Mouse (Mus musculus) frontal cortex, adult 2 months (tissue): ENCODE measurements around the gene Misp. TPM values are rescaled to one million over a fixed set of nuclear protein-coding genes. Genes with fewer than 3 reads are reported as not detected.
A peak's percentile ranks its signal among the peaks of the same experiment; 100 is the strongest.

Experiments used
- DNase-seq, 2 experiments: peaks; one replicate each; pipeline ENCODE4 v3.0.0; 2022; ENCODE audit warnings: low spot score in 1 of 2; ENCODE audit errors: extremely low spot score in 1 of 2
- polyA plus RNA-seq: library from polyadenylated mRNA; depleted of rRNA; stranded (reverse); fragments of >200 nt; gene quantifications from 2 replicates; pipeline ENCODE4 v1.2.3, GENCODE M21; 2012

The Misp gene
- polyA plus RNA-seq, 1 experiment, result 0.40 TPM

DNA sequence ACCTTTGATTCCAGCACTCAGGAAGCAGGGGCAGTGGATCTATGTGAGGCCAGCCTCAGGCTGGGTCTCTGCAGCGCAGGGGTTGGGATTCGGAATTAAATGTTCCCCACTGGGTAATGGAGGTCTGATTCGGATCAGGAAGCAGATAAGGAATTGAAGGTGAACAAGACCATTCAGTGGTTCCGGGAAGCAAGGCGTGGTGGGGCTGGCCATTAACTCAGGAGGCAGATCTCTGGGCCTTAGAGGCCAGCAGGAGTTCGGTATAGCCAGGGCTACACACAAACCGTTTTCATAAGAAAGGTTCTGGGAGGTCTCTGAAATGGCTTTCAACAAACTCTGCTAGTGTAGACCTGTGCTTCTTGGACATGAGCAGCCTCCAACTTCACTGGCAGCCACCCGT, 32.0 kb downstream of the Misp start:
- no peak for DNase-seq

- peak; percentile 63 to 85 for DNase-seq
Observed at GRCm38 (mm10) chr10:79853392-79853791, 32.6 kb downstream of the Misp start.

DNA sequence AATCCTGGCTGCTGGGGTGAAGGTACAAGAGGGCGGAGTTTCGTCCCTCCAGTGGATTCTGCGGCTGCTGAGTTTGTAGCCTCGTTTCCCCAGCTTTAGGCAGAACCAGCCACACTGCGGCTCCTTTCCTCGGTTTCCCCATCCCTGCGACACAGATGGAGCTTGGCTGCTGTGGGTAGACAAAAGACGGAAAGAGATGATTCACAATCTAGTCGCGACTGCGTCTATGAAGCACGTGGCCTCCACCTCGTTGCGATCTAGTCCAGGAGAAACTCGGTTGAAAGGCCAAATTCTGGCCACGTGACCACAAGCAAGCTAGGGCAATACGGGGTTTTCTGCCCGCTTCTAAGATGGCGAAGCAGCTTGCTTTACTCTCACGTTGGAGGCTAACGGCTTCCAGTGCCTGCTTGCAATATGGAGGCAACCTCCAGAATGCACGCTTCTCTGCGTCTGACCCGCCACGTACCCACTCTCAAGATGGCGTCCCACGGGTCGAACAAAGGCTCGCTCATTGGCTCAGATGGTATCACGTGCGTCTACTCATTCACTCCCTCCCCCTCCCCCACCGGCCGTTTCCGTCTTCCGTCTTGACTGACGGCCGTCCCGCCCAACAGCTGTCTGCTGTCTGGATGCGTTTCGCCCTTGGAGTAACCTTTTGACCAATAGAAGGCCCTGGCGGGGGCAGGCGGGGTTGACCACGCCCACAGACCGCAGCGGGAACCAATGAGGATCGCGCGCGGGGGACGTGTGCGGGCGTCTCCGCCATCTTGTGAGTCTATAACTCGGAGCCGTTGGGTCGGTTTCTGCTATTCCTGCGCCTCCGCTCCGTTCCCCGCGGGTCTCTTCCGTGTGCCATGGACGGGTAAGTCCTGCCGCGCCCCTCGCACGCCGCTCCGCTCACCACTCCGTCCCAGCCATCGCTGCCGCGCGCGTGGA, 33.3 kb downstream of the Misp start, which contains the start of gene Ptbp1:
Gene Ptbp1, plus strand, starts transcription at position 568 of the 936 bp plus-strand sequence.
- DNase-seq, result peak; percentile 99

DNA sequence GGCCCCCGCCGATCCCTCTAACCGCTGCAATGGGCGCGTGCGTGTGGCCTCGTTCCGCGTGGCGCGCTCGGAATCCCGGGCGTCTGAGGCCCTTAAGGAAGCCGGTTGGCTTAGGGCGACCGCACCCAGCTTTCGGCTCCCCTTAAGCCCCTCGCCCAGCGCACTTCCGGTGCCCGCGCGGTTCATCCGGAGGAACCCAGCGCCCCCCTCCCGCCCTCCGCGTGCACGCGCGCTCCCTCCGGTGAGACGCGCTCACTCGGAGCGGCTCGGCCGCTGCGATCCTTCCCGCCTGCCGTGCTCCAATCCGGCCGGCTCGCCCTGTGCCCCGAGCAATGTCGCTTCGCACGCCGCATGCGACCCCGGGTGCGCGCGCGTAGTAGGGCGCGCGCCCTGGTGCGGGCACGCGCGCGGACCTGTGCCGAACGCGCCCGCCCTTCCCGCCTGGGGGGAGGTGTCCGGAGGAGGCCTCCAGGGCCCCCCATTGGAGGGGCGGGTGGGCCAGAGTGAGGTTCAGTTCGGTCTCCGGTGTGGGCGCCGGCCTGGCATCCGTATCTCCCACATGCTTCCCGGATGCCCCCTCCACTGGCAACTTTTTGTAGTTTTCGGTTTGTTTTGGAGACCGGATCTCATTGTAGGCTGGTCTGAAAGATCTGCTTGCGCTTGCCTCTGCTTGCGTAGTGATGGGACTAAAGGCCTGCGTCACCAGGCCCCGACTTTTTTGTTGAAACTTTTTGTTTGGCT, 34.2 kb downstream of the Misp start:
- no peak for DNase-seq

DNA sequence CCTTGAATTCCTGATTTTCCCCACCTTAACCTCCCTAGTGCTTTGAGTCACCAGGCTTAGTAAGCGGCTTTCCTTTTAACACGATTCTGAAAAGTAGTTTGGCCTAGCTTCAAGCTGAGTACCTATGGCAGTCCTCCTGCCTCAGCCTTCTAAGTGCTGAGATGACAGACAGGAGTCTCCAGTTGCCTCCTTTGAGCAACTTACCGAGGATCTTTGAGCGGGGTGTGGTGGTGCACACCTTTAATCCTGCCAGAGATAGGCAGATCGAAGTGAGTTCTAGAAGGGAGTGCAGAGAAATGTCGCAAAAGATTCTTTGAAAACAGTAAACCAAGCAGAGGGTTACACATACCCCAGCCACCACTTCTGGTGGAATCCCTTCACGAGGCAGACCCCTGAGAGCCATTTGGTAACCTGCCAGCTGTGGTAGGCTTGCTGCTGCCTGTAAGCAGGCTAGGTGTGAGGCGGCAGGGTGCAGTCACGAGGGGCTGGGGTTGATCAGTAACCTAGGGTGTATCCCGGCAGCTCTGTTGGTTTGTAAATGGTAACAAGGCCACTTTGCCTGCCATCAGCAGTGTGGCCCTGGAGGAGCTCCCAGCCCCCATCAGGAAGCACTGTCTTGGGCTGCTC, 34.9 kb downstream of the Misp start:
- DNase-seq, result no peak

- no peak for DNase-seq
Observed at GRCm38 (mm10) chr10:79856280-79856679, 35.5 kb downstream of the Misp start.

DNA sequence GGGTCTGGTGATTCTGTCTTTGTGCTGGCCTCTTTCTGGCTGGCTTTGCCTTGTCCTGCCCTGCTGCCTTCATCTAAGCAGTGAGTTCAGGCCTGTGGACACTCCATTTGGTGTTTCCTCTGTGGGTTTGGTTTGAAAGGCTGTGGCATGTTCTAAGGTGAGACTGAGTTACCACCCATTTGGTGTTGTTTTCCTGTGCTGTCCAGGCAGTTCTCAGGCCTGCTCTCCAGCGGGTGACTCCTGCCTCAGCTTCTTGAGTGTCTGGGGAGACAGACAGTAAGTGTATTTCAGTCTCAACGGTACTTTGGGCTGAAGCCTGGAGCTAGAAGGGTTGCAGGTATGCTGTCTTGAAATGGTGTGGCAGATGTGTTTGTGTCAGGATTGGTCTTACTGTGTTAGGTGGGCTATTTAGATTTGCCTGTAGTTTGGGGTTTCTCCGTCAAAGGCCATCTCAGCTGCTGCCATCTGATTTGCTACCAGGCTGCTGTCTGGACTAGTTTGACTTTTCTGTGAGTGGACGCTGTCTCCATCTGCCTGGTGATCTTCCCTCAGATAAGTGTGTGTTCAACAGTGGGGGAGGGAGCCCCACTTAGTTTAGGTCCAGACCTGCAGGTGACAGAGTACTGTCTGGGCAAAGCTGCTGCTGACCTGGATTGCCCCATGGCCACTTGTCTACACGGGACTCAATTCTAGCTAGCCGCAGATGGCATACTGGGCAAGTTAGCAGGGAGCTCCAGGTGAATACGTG, 36.1 kb downstream of the Misp start:
- no peak for DNase-seq

- DNase-seq, result no peak
Observed at GRCm38 (mm10) chr10:79857452-79857811, 36.6 kb downstream of the Misp start.

GRCm38 (mm10) chr10:79857894-79858293, 37.1 kb downstream of the Misp start:
- DNase-seq, result no peak

DNA sequence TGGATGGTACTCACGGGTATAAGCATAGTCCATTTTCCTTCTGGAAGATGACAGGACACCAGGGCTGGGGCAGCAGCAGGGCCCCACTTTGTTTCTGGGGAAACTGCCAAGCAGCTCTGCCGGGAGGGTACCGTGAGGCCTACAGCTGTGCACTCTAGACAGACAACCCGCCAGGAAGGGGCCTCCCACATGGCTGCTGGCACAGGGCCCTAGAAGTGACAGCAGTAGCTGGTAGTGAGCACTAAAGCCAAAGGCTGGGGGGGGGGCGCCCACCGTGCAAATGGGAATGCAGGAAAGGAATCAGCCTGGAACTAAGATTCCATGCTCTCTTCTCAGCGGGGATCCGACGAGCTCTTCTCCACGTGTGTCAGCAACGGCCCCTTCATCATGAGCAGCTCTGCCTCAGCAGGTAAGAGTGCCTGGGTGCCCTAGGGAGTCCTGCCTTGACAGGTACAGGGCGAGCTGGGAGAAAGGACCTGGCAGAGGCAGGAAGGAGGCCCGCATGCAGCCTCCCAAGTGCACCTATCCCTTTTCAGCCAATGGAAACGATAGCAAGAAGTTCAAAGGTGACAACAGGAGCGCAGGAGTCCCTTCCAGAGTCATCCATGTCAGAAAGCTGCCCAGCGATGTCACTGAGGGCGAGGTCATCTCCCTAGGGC, 37.8 kb downstream of the Misp start:
- peak; percentile 71 to 82 for DNase-seq

GRCm38 (mm10) chr10:79859116-79859515, 38.3 kb downstream of the Misp start:
- DNase-seq, result no peak

DNA sequence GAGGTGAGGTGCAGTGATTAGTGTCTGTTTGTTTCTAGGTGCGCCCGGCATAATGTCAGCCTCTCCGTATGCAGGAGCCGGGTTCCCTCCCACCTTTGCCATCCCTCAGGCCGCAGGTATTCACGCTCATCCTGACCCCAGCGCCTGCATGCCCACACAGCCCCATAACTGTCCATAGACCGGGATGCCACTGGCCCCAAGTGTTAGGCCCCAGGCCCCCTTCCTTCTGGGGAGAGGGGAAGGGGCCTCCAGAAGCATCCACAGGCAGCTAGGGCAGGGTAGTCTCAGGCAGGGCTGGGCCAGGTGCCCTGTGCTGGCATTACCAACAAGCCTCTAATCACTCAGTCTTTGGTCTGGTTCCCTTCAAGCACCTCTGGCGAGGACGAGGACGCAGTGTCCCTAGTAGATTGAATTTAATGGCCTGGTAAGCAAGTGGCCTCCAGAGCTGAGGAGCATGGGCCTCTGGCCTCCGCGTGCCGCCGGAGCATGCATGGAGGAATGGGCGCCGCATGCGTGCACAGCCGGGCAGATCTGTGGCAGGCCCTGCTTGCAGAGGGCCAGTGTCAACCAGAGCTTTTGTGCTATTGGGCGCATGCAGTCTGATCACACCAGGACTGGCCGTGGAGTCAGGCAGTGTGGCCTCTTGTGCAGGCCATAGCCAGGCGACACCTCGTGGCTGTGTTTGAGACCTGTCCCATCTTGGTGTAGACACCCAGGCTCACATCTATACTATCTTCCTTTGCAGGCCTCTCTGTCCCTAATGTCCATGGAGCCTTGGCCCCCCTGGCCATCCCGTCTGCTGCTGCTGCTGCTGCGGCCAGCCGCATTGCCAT, 39.5 kb downstream of the Misp start:
- DNase-seq, result no peak

- no peak for DNase-seq
Observed at GRCm38 (mm10) chr10:79861230-79862048, 40.6 kb downstream of the Misp start.

- DNase-seq, result no peak
Observed at GRCm38 (mm10) chr10:79862049-79862788, 41.4 kb downstream of the Misp start.

DNA sequence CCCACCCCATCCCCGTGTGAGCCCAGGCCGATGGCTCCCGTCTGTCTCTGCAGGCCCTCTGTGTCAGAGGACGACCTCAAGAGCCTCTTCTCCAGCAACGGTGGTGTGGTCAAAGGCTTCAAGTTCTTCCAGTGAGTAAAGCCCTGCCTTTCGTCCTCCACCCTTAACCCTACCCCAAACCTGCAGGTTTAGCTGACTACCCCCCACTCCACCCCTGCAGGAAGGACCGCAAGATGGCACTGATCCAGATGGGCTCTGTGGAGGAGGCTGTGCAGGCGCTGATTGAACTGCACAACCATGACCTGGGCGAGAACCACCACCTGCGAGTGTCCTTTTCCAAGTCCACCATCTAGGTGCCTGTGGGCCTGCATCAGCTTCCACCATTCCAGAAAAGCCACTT, 42.1 kb downstream of the Misp start:
- no peak for DNase-seq

DNA sequence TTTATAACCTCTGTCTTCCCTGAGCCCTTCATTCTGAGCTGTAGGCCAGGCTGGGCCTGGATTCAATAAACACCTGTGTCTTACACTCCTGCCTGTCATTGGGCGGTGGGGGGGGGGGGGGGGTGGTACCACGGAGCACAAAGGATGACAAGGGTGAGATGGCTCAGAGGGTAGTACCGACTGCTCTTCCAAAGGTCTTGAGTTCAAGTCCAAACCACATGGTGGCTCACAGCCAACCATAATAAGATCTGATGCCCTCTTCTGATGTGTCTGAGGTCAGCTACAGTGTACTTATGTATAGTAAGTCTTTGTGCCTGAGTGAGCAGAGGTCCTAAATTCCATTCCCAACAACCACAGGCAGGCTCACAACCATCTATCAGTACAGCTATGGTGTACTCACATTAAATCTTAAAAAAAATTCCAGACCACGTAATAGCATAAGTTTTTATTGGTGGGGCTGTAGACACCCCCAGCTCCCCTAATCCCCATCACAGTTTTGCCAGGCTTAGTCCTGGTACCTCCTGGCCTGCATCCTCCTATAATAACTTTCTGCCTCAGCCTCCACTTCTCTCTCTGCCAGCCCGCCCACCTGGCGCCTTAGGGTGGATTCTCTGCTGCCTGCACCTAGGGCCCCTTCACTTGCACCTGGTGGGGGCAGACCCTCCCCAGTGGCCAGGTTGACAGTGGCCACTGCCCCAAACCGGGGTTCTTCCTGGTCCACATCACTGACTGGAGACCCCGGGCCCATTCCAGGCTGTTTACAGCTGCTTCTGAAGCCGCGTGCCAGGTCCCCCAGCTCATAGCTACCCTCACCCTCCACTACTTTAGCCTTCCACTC, 43.8 kb downstream of the Misp start:
- DNase-seq, result no peak

GRCm38 (mm10) chr10:79865189-79865601, 44.4 kb downstream of the Misp start:
- DNase-seq, result no peak
